Mouse (Mus musculus): ENCODE measurements around the gene Tmem129. TPM values are rescaled to one million over a fixed set of nuclear protein-coding genes. Genes with fewer than 3 reads are reported as not detected.

Gene Tmem129
- 14.0 TPM for polyA plus RNA-seq (2017; shearing (Covaris generic))

GRCm38 (mm10) chr5:33657787-33658663 is at the start of gene Tmem129, which contains the start of gene Tacc3:
Gene Tmem129, minus strand, starts transcription at chr5:33658416.
Gene Tacc3, plus strand, starts transcription at chr5:33658128.

DNA sequence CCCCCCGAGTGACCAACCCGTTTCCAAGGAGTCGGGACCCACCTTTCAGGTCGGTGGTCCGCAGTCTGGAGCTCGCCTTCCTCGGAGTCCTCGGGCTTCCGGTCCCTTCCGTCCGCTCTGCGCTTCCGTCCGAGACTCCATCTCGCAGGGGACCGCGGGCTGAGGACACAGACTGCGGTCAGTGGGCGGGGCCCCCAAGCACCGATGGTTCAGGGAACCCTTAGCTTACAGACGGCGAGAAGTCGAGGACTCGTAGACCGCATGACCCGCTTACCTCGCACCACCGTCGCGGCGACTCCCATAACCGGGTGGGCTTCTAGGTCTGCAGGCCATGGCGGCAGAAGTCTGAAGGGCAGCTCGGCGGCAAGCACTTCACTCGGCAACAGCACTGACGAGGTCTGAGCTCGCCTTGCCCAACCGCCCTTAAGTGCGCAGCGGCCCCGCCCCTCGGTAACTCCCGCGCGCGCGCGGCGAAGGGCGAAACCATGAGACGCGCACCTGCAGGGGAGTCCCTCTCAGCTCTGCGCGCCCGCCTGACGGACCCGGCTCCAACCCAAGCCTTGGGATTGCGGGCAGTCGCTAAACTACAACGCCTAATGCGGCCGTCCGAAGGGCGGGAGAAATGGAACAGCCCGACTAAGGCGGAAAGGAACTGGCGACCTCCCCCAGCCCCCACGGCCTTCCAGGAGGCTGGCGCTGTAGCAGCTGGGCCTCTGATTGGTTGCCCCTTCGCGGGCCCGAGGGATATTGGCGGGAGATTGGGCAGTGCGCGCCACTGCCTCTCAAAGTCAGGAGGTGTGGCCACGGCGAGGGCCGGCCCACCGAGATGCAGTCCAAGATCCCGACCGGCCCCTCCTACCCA is 6.1 kb downstream of the Tmem129 start, which contains the start of gene Slbp:
TSS of gene Slbp (minus strand) at position 654 of the 862 bp plus-strand sequence.

GRCm38 (mm10) chr5:33629301-33629987 is 28.8 kb downstream of the Tmem129 start, which contains the start of the genes Fam53a and Gm9903:
Gene Fam53a, minus strand, starts transcription at chr5:33629635.
Gene Gm9903, plus strand, starts transcription at chr5:33629925.

Other genes starting within 250 kb of the Tmem129 start
- gene Nkx1-1, start 224.4 kb downstream of the Tmem129 start, polyA plus RNA-seq (2017; shearing (Covaris generic)), result not detected
- 66.8 TPM for gene Fam53a, start 28.8 kb downstream of the Tmem129 start, polyA plus RNA-seq (2017; shearing (Covaris generic))
- 0.60 TPM for gene Gm9903, start 28.5 kb downstream of the Tmem129 start, polyA plus RNA-seq (2017; shearing (Covaris generic))
- gene Slbp, start 5.8 kb downstream of the Tmem129 start, polyA plus RNA-seq (2017; shearing (Covaris generic)), result 202 TPM
- 9.6 TPM for gene Tacc3, start 288 bp downstream of the Tmem129 start, polyA plus RNA-seq (2017; shearing (Covaris generic))
- 0.52 TPM for gene Fgfr3, start 63.3 kb upstream of the Tmem129 start, polyA plus RNA-seq (2017; shearing (Covaris generic))
- gene Letm1, start 124.4 kb upstream of the Tmem129 start, polyA plus RNA-seq (2017; shearing (Covaris generic)), result 101 TPM
- 16.5 TPM for gene Nsd2, start 162.3 kb upstream of the Tmem129 start, polyA plus RNA-seq (2017; shearing (Covaris generic))

Data from naive thymus-derived CD4-positive, alpha-beta T cell, adult 5 months (primary cell).